Mouse (Mus musculus): ENCODE data around the gene Cuedc1.

The Cuedc1 gene

GRCm38 (mm10) chr11:88146264-88147060, 48.6 kb downstream of the Cuedc1 start:
- DNase-seq (ENCODE audit: low read depth in 1 of 2, low spot score in 2 of 2): no peak

GRCm38 (mm10) chr11:88147388-88147787, 49.5 kb downstream of the Cuedc1 start:
- no peak for DNase-seq (ENCODE audit: low read depth in 1 of 2, low spot score in 2 of 2)

- no peak for DNase-seq (ENCODE audit: low read depth in 1 of 2, low spot score in 2 of 2)
These were observed 50.3 kb downstream of the Cuedc1 start for GRCm38 (mm10) chr11:88148015-88148637.

GRCm38 (mm10) chr11:88148638-88149279, 50.9 kb downstream of the Cuedc1 start:
- DNase-seq (ENCODE audit: low read depth in 1 of 2, low spot score in 2 of 2): no peak

GRCm38 (mm10) chr11:88151379-88152155, 53.7 kb downstream of the Cuedc1 start:
- DNase-seq (ENCODE audit: low read depth in 1 of 2, low spot score in 2 of 2): peak in 1 of 2 experiments; percentile 23

GRCm38 (mm10) chr11:88153880-88154279, 56.0 kb downstream of the Cuedc1 start:
- no peak for DNase-seq (ENCODE audit: low read depth in 1 of 2, low spot score in 2 of 2)

GRCm38 (mm10) chr11:88154500-88154899, 56.6 kb downstream of the Cuedc1 start:
- DNase-seq (ENCODE audit: low read depth in 1 of 2, low spot score in 2 of 2): no peak

GRCm38 (mm10) chr11:88155451-88155850, 57.6 kb downstream of the Cuedc1 start:
- no peak for DNase-seq (ENCODE audit: low read depth in 1 of 2, low spot score in 2 of 2)

GRCm38 (mm10) chr11:88155998-88156397, 58.1 kb downstream of the Cuedc1 start:
- no peak for DNase-seq (ENCODE audit: low read depth in 1 of 2, low spot score in 2 of 2)

GRCm38 (mm10) chr11:88156403-88156802, 58.5 kb downstream of the Cuedc1 start:
- no peak for DNase-seq (ENCODE audit: low read depth in 1 of 2, low spot score in 2 of 2)

GRCm38 (mm10) chr11:88158842-88159246, 61.0 kb downstream of the Cuedc1 start:
- no peak for DNase-seq (ENCODE audit: low read depth in 1 of 2, low spot score in 2 of 2)

- no peak for DNase-seq (ENCODE audit: low read depth in 1 of 2, low spot score in 2 of 2)
These were observed 61.5 kb downstream of the Cuedc1 start for GRCm38 (mm10) chr11:88159389-88159788.

GRCm38 (mm10) chr11:88160316-88160715, 62.5 kb downstream of the Cuedc1 start:
- DNase-seq (ENCODE audit: low read depth in 1 of 2, low spot score in 2 of 2): no peak

GRCm38 (mm10) chr11:88161051-88161581, 63.3 kb downstream of the Cuedc1 start:
- DNase-seq (ENCODE audit: low read depth in 1 of 2, low spot score in 2 of 2): no peak

GRCm38 (mm10) chr11:88161651-88162362, 63.9 kb downstream of the Cuedc1 start:
- peak; percentile 24 to 54 for DNase-seq (ENCODE audit: low read depth in 1 of 2, low spot score in 2 of 2)

GRCm38 (mm10) chr11:88162740-88163139, 64.9 kb downstream of the Cuedc1 start:
- no peak for DNase-seq (ENCODE audit: low read depth in 1 of 2, low spot score in 2 of 2)

GRCm38 (mm10) chr11:88164213-88164723, 66.4 kb downstream of the Cuedc1 start:
- no peak for DNase-seq (ENCODE audit: low read depth in 1 of 2, low spot score in 2 of 2)

GRCm38 (mm10) chr11:88164801-88165377, 67.0 kb downstream of the Cuedc1 start:
- no peak for DNase-seq (ENCODE audit: low read depth in 1 of 2, low spot score in 2 of 2)

GRCm38 (mm10) chr11:88165683-88166364, 68.0 kb downstream of the Cuedc1 start:
- DNase-seq (ENCODE audit: low read depth in 1 of 2, low spot score in 2 of 2): no peak
